Mouse (Mus musculus): Measurements from ENCODE around the gene Spata13. TPM values are rescaled to one million over a fixed set of nuclear protein-coding genes. Genes with fewer than 3 reads are reported as not detected.
A peak's percentile ranks its signal among the peaks of the same experiment; 100 is the strongest.

The Spata13 gene
- polyA plus RNA-seq, 1 experiment from 2014 or later, result 31.6 TPM

DNA sequence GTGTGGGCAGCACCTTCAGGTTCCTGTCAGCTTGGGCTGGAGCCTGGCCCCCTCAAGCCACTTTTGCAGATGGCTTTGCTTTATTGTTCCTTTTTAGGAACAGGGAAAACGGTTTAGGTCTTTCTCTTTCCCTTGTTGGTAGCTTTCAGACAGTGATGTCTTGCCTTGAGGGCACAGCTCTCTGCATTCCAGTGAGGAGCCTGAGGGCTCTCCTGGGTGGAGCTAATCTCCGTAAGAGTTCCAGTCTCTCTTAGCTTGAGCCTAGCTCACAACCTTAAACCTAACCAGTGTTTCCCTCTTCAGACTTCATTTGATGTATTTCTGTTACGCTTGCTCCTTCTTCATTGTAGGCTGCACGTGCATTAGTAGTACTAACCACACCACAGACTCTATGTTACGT, 81.9 kb downstream of the Spata13 start:
- Histone ChIP-seq H3K4me1 (ENCODE audit: control insufficient read depth, insufficient read depth, low read length) (no peaks in the 10 kb centered on the region), H3K36me3 (ENCODE audit: control insufficient read depth, insufficient read depth, low read length) (0 out of 2 replicates have a peak, but pooled peaks cover 7% of the 10 kb centered on the region), H3K4me3 (replicated peaks; ENCODE audit: low read depth, low read length) (no peak overlapping the region), H3K4me2 (ENCODE audit: low read length) (no peak overlapping the region), H3K27ac (replicated peaks; ENCODE audit: low read depth, low read length) (no peak overlapping the region), H3K9ac (replicated peaks; ENCODE audit: low read length) (no peak overlapping the region), H3K27me3 (ENCODE audit: control insufficient read depth, insufficient read depth, low read length) (no peaks in the 10 kb centered on the region), H3K9me3 (ENCODE audit: control insufficient read depth, low read length) (no peaks in the 10 kb centered on the region)
- WGBS, result 84% methylated on average over 5 of the region's 5 CpGs
- ATAC-seq (ENCODE audit: low FRiP score, low TSS enrichment), result no peak
- DNase-seq, result no peak

DNA sequence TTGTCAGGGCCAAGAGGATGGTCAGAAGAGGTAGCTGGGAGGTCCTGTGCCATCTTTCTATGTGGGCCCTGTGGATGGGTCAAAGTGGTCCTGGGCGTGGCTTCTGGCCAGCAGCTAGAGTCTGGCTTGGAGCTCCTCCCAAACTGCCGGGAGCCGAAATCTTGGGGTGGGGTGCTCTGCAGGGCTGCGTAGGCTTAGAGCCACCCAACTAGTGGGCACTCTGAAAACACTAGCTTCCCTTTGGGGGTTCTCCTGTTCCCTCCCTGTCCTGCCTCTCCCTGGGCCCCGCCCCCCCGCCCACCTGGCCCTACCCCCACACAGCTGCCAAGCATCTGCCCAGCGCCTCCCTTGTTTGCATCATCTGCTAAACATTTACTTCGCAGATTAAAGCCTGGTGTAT, 87.5 kb downstream of the Spata13 start:
- DNase-seq (no peak), ATAC-seq (ENCODE audit: low FRiP score, low TSS enrichment) (no peak)
- H3K4me1 ChIP-seq (ENCODE audit: control insufficient read depth, insufficient read depth, low read length), result no peaks in the 10 kb centered on the region
- no peak overlapping the region for H3K9ac ChIP-seq (replicated peaks; ENCODE audit: low read length)
- no peaks in the 10 kb centered on the region for H3K9me3 ChIP-seq (ENCODE audit: control insufficient read depth, low read length)
- no peak overlapping the region for H3K4me3 ChIP-seq (replicated peaks; ENCODE audit: low read depth, low read length)
- 65% methylated on average over 8 of the region's 8 CpGs for WGBS
- no peak overlapping the region for H3K4me2 ChIP-seq (ENCODE audit: low read length)
- 0 out of 2 replicates have a peak, but pooled peaks cover 2% of the 10 kb centered on the region for H3K36me3 ChIP-seq (ENCODE audit: control insufficient read depth, insufficient read depth, low read length)
- no peak overlapping the region for H3K27ac ChIP-seq (replicated peaks; ENCODE audit: low read depth, low read length)
- no peaks in the 10 kb centered on the region for H3K27me3 ChIP-seq (ENCODE audit: control insufficient read depth, insufficient read depth, low read length)

DNA sequence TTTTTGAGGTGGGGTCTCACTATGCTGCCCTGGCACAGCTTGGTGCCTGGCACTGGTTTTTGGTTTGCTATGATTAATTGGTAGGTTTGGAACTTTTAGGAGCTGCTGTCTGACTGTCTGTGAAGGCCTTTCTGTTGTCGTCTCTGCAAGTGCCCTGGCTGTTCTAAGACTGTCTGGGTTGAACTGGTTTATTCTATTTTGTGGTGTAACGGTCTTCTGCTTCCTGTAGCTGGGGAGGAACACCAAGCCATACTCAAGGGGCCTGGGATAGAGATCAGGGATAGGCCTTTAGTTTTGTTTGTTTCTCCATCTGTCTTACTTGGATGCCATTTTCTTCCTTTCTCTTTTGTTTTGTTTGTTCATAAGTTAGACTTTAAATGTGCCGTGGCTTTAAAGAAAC, 88.1 kb downstream of the Spata13 start:
- no peak for DNase-seq
- H3K4me2 ChIP-seq (ENCODE audit: low read length), result no peak overlapping the region
- H3K36me3 ChIP-seq (ENCODE audit: control insufficient read depth, insufficient read depth, low read length), result 0 out of 2 replicates have a peak, but pooled peaks cover 2% of the 10 kb centered on the region
- H3K9me3 ChIP-seq (ENCODE audit: control insufficient read depth, low read length), result no peaks in the 10 kb centered on the region
- 88% methylated on average over 3 of the region's 3 CpGs for WGBS
- ATAC-seq (ENCODE audit: low FRiP score, low TSS enrichment), result no peak
- H3K9ac ChIP-seq (replicated peaks; ENCODE audit: low read length), result no peak overlapping the region
- H3K27me3 ChIP-seq (ENCODE audit: control insufficient read depth, insufficient read depth, low read length), result no peaks in the 10 kb centered on the region
- H3K27ac ChIP-seq (replicated peaks; ENCODE audit: low read depth, low read length), result no peak overlapping the region
- no peaks in the 10 kb centered on the region for H3K4me1 ChIP-seq (ENCODE audit: control insufficient read depth, insufficient read depth, low read length)
- no peak overlapping the region for H3K4me3 ChIP-seq (replicated peaks; ENCODE audit: low read depth, low read length)

DNA sequence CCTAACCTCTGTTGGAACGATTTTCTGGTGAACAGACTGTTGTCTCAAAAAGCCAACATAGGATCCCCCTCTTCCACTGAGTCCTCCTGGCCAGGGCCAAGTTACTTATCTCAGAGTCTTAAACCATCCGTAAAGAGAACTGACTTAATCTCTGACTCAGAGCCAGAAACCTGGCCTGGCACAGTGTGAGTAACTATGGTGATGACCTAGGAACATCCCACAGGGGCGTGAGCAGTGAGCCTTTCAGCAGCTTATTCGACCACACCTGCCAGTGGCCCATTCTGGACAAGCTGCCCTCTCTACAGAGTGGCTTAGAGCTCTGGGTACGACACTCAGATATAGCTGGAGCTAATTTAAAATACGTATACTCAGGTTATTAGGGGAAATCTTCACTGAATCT, 92.3 kb downstream of the Spata13 start:
- WGBS, result 42% methylated on average over 6 of the region's 6 CpGs
- no peaks in the 10 kb centered on the region for H3K4me1 ChIP-seq (ENCODE audit: control insufficient read depth, insufficient read depth, low read length)
- H3K9ac ChIP-seq (replicated peaks; ENCODE audit: low read length), result no peak overlapping the region
- no peaks in the 10 kb centered on the region for H3K36me3 ChIP-seq (ENCODE audit: control insufficient read depth, insufficient read depth, low read length)
- ATAC-seq (ENCODE audit: low FRiP score, low TSS enrichment) (no peak), DNase-seq (peak; percentile 39)
- no peak overlapping the region for H3K4me2 ChIP-seq (ENCODE audit: low read length)
- no peak overlapping the region for H3K4me3 ChIP-seq (replicated peaks; ENCODE audit: low read depth, low read length)
- no peaks in the 10 kb centered on the region for H3K27me3 ChIP-seq (ENCODE audit: control insufficient read depth, insufficient read depth, low read length)
- H3K9me3 ChIP-seq (ENCODE audit: control insufficient read depth, low read length), result no peaks in the 10 kb centered on the region
- no peak overlapping the region for H3K27ac ChIP-seq (replicated peaks; ENCODE audit: low read depth, low read length)

DNA sequence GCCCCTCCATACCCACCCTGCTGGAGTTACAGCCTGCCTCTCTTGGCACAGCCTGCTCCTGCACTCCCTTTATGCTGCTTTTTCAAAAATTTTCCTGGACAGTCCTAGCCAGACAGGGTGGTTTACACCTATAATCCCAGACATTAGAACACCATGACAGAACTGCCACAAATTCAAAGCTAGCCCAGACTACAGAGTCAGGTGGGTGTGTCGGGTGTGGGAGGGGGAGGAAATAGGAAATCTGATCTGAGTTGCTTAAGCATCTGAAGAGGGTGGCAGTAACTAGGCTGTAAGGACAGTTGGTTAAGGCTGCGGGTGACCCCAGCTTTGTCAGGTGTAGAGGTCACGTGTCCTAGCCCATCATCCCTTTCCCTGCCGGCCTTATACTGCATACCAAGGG, 93.3 kb downstream of the Spata13 start:
- no peaks in the 10 kb centered on the region for H3K27me3 ChIP-seq (ENCODE audit: control insufficient read depth, insufficient read depth, low read length)
- H3K36me3 ChIP-seq (ENCODE audit: control insufficient read depth, insufficient read depth, low read length), result no peaks in the 10 kb centered on the region
- no peak overlapping the region for H3K9ac ChIP-seq (replicated peaks; ENCODE audit: low read length)
- H3K4me3 ChIP-seq (replicated peaks; ENCODE audit: low read depth, low read length), result no peak overlapping the region
- 70% methylated on average over 4 of the region's 4 CpGs for WGBS
- no peak overlapping the region for H3K4me2 ChIP-seq (ENCODE audit: low read length)
- H3K9me3 ChIP-seq (ENCODE audit: control insufficient read depth, low read length), result no peaks in the 10 kb centered on the region
- no peak for ATAC-seq (ENCODE audit: low FRiP score, low TSS enrichment)
- no peaks in the 10 kb centered on the region for H3K4me1 ChIP-seq (ENCODE audit: control insufficient read depth, insufficient read depth, low read length)
- no peak for DNase-seq
- H3K27ac ChIP-seq (replicated peaks; ENCODE audit: low read depth, low read length), result no peak overlapping the region

DNA sequence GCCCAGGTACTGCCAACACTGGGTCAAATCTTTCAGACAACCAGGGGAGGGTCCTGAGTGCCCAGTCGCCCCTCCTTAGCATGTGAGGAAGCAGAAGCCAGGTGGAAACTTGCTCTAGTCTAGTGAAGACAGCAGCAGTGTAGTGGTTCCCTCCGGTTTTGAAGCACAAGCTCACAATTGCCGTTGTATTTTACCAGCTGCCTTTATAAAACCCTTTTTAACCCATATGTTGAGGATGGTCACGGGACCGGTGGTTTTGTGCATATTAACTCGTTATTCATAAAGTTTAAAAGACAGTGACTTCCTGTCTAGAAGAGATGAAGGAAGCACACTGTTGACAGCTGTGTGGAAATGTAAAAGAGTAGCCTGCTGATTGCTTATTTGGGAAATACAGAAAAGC, 98.3 kb downstream of the Spata13 start:
- no peak for DNase-seq
- H3K4me3 ChIP-seq (replicated peaks; ENCODE audit: low read depth, low read length), result no peak overlapping the region
- no peaks in the 10 kb centered on the region for H3K36me3 ChIP-seq (ENCODE audit: control insufficient read depth, insufficient read depth, low read length)
- 53% methylated on average over 6 of the region's 6 CpGs for whole genome bisulfite sequencing
- no peak overlapping the region for H3K4me2 ChIP-seq (ENCODE audit: low read length)
- ATAC-seq (ENCODE audit: low FRiP score, low TSS enrichment), result no peak
- H3K9ac ChIP-seq (replicated peaks; ENCODE audit: low read length), result no peak overlapping the region
- no peaks in the 10 kb centered on the region for H3K9me3 ChIP-seq (ENCODE audit: control insufficient read depth, low read length)
- H3K4me1 ChIP-seq (ENCODE audit: control insufficient read depth, insufficient read depth, low read length), result peaks cover 19% of the 10 kb centered on the region
- H3K27ac ChIP-seq (replicated peaks; ENCODE audit: low read depth, low read length), result no peak overlapping the region
- no peaks in the 10 kb centered on the region for H3K27me3 ChIP-seq (ENCODE audit: control insufficient read depth, insufficient read depth, low read length)

DNA sequence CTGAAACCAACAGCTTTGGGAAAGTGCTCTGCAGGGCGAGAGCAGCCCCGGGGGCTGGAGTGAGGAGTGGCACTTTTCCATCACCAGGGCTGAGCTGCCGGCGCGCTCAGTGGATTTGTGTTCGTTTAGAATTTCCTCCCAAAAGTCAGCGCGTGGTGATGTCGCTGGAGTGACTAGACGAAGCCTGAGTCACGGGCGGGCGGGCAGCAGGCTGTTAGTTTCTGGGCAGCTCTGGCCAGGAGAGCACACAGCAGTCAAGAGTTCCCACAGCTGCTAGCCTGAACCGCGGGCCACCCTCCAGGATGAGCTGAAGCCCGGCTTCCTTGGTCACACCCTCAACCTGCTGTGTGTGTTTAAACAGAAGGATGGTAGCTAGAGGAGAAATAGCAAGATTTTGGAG, 99.0 kb downstream of the Spata13 start:
- Histone ChIP-seq H3K4me1 (ENCODE audit: control insufficient read depth, insufficient read depth, low read length) (peaks cover 23% of the 10 kb centered on the region), H3K27me3 (ENCODE audit: control insufficient read depth, insufficient read depth, low read length) (no peaks in the 10 kb centered on the region), H3K9me3 (ENCODE audit: control insufficient read depth, low read length) (no peaks in the 10 kb centered on the region), H3K4me3 (replicated peaks; ENCODE audit: low read depth, low read length) (no peak overlapping the region), H3K27ac (replicated peaks; ENCODE audit: low read depth, low read length) (0 out of 2 replicates have a peak overlapping the region, but pooled peaks have one; percentile 2), H3K4me2 (ENCODE audit: low read length) (peak overlapping the region; percentile 29), H3K36me3 (ENCODE audit: control insufficient read depth, insufficient read depth, low read length) (no peaks in the 10 kb centered on the region), H3K9ac (replicated peaks; ENCODE audit: low read length) (peak overlapping the region; percentile 20; the same call in 1 of the 2 replicates)
- no peak for ATAC-seq (ENCODE audit: low FRiP score, low TSS enrichment)
- peak; percentile 55 for DNase-seq
- WGBS, result 11% methylated on average over 16 of the region's 16 CpGs

DNA sequence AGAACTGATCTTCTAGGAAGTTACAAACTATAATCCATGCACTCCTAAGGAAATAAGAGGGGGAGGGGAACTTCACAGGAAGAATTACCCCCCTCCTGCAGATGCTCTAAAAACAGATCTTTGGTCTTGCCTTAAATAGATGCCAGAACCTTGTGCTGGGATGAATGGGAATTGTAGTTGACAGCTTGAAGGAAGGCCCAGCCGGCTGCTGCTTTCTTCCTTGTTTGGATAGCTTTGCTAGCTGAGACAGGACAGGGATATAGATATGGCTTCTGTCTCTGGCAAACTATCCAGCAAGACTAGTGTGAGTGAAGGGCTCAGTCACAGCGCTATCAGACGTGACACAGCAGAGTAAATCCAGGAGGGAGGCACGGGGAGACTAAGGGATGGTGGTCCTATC, 99.9 kb downstream of the Spata13 start:
- Histone ChIP-seq H3K4me3 (replicated peaks; ENCODE audit: low read depth, low read length) (no peak overlapping the region), H3K4me2 (ENCODE audit: low read length) (no peak overlapping the region), H3K4me1 (ENCODE audit: control insufficient read depth, insufficient read depth, low read length) (peaks cover 28% of the 10 kb centered on the region)

DNA sequence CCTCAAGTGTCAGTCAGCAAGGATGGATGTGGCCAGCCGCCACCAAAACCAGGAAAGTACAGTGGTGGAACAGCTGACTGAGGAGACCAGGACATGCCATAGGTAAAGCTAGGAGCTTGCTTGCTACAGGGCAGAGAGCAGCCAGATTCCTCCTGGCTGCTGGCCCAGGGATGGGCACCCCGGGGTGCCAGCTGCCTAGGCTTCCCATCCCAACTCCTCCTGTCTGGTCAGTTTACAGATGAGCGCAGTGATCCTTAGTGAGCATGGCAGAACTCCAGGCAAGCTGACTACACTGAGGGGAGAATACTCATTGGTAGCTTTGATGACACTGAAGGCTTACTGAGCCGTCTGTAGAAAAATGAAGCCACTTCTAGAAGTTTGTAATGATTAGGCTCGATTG, 101.4 kb downstream of the Spata13 start:
- ATAC-seq (ENCODE audit: low FRiP score, low TSS enrichment) (no peak), DNase-seq (no peak)
- no peak overlapping the region for H3K27ac ChIP-seq (replicated peaks; ENCODE audit: low read depth, low read length)
- no peaks in the 10 kb centered on the region for H3K9me3 ChIP-seq (ENCODE audit: control insufficient read depth, low read length)
- no peak overlapping the region for H3K9ac ChIP-seq (replicated peaks; ENCODE audit: low read length)
- H3K36me3 ChIP-seq (ENCODE audit: control insufficient read depth, insufficient read depth, low read length), result no peaks in the 10 kb centered on the region
- peaks cover 30% of the 10 kb centered on the region for H3K4me1 ChIP-seq (ENCODE audit: control insufficient read depth, insufficient read depth, low read length)
- no peak overlapping the region for H3K4me3 ChIP-seq (replicated peaks; ENCODE audit: low read depth, low read length)
- no peaks in the 10 kb centered on the region for H3K27me3 ChIP-seq (ENCODE audit: control insufficient read depth, insufficient read depth, low read length)
- WGBS, result 53% methylated on average over 5 of the region's 5 CpGs
- no peak overlapping the region for H3K4me2 ChIP-seq (ENCODE audit: low read length)

More for the DNA sequence above, 99.9 kb downstream of the Spata13 start:
- DNase-seq, result no peak
- Histone ChIP-seq H3K27me3 (ENCODE audit: control insufficient read depth, insufficient read depth, low read length) (no peaks in the 10 kb centered on the region), H3K36me3 (ENCODE audit: control insufficient read depth, insufficient read depth, low read length) (no peaks in the 10 kb centered on the region), H3K9ac (replicated peaks; ENCODE audit: low read length) (no peak overlapping the region), H3K9me3 (ENCODE audit: control insufficient read depth, low read length) (no peaks in the 10 kb centered on the region), H3K27ac (replicated peaks; ENCODE audit: low read depth, low read length) (no peak overlapping the region)
- WGBS, result 47% methylated on average over 4 of the region's 4 CpGs
- no peak for ATAC-seq (ENCODE audit: low FRiP score, low TSS enrichment)
